Mouse (Mus musculus) ES-Bruce4 (cell line): Measurements from ENCODE around the gene Wrap53. TPM values are rescaled to one million over a fixed set of nuclear protein-coding genes. Genes with fewer than 3 reads are reported as not detected.

Experiments used
- H3K27ac ChIP-seq: 2 replicates; pipeline ENCODE4 v1.5.1; 2012; ENCODE audit warnings: low read length, inconsistent platforms; ENCODE audit not compliant: insufficient read depth
- H3K27me3 ChIP-seq: 2 replicates; pipeline ENCODE4 v1.6.1; 2012; ENCODE audit warnings: mild to moderate bottlenecking, low read length, inconsistent platforms; ENCODE audit not compliant: control insufficient read depth, poor library complexity, insufficient read depth, severe bottlenecking
- H3K36me3 ChIP-seq: 2 replicates; pipeline ENCODE4 v1.6.1; 2012; ENCODE audit warnings: inconsistent platforms, mild to moderate bottlenecking, low read length, moderate library complexity; ENCODE audit not compliant: control insufficient read depth, poor library complexity, insufficient read depth, severe bottlenecking
- H3K4me1 ChIP-seq: one replicate; pipeline ENCODE4 v1.8.1; 2011; ENCODE audit warnings: low read length; ENCODE audit not compliant: control insufficient read depth, insufficient read depth
- H3K4me3 ChIP-seq: 2 replicates; pipeline ENCODE4 v1.5.1; 2011; ENCODE audit warnings: low read depth, mild to moderate bottlenecking, low read length
- H3K9ac ChIP-seq: 2 replicates; pipeline ENCODE4 v1.6.1; 2012; ENCODE audit warnings: low read depth, mild to moderate bottlenecking, inconsistent platforms; ENCODE audit not compliant: poor library complexity, severe bottlenecking
- H3K9me3 ChIP-seq: replicated peaks from 2 replicates; pipeline ENCODE4 v1.6.1; 2012; ENCODE audit warnings: mild to moderate bottlenecking, low read length, inconsistent platforms; ENCODE audit not compliant: control insufficient read depth, poor library complexity, insufficient read depth, severe bottlenecking
- CTCF ChIP-seq: IDR thresholded peaks from one replicate; pipeline ENCODE4 v1.8.1; 2011; ENCODE audit warnings: low read depth, low read length
- EP300 ChIP-seq: IDR thresholded peaks from 2 replicates; pipeline ENCODE4 v1.6.1; 2011; ENCODE audit warnings: low read depth, low read length; ENCODE audit not compliant: insufficient read depth
- POLR2A ChIP-seq: IDR thresholded peaks from one replicate; pipeline ENCODE4 v1.8.1; 2011; ENCODE audit warnings: low read length; ENCODE audit not compliant: insufficient read depth
- polyA plus RNA-seq: library from polyadenylated mRNA; stranded (reverse); fragments of >200 nt; gene quantifications from 2 replicates; pipeline ENCODE4 v1.2.4, GENCODE M21; 2011; ENCODE audit warnings: low read depth; ENCODE audit not compliant: missing spikeins, insufficient read depth, insufficient read length

The Wrap53 gene
- polyA plus RNA-seq, 1 experiment, result 10.3 TPM

GRCm38 (mm10) chr11:69610899-69611298 lies 30.8 kb upstream of the Wrap53 start:
- no peak overlapping the region for H3K27ac ChIP-seq
- no peaks in the 10 kb centered on the region for H3K9me3 ChIP-seq
- H3K4me1 ChIP-seq, result peaks cover 3% of the 10 kb centered on the region
- no peaks in the 10 kb centered on the region for H3K27me3 ChIP-seq
- H3K4me3 ChIP-seq, result no peak overlapping the region
- no peaks in the 10 kb centered on the region for H3K36me3 ChIP-seq
- H3K9ac ChIP-seq, result no peak overlapping the region
- TF ChIP-seq CTCF, result no peak
- TF ChIP-seq EP300, result no peak
- TF ChIP-seq POLR2A, result no peak

- H3K9me3 ChIP-seq, result no peaks in the 10 kb centered on the region
- no peaks in the 10 kb centered on the region for H3K36me3 ChIP-seq
- H3K4me3 ChIP-seq, result no peak overlapping the region
- H3K27ac ChIP-seq, result no peak overlapping the region
- peaks cover 8% of the 10 kb centered on the region for H3K27me3 ChIP-seq
- no peak overlapping the region for H3K9ac ChIP-seq
- no peak for TF ChIP-seq POLR2A
- no peak for TF ChIP-seq EP300
- no peak for TF ChIP-seq CTCF
- peaks cover 3% of the 10 kb centered on the region for H3K4me1 ChIP-seq
Measured at GRCm38 (mm10) chr11:69609416-69609815, 29.4 kb upstream of the Wrap53 start.

GRCm38 (mm10) chr11:69608525-69608924 lies 28.5 kb upstream of the Wrap53 start:
- Histone ChIP-seq H3K9me3 (no peaks in the 10 kb centered on the region), H3K27ac (no peak overlapping the region), H3K4me3 (no peak overlapping the region), H3K9ac (no peak overlapping the region), H3K36me3 (no peaks in the 10 kb centered on the region), H3K27me3 (peaks cover 8% of the 10 kb centered on the region), H3K4me1 (peaks cover 1% of the 10 kb centered on the region)
- TF ChIP-seq POLR2A (no peak), EP300 (no peak), CTCF (no peak)

- Histone ChIP-seq H3K9me3 (no peaks in the 10 kb centered on the region), H3K4me3 (no peak overlapping the region), H3K27me3 (peaks cover 8% of the 10 kb centered on the region), H3K27ac (no peak overlapping the region), H3K4me1 (no peaks in the 10 kb centered on the region), H3K9ac (no peak overlapping the region), H3K36me3 (no peaks in the 10 kb centered on the region)
- TF ChIP-seq POLR2A, result no peak
- no peak for TF ChIP-seq EP300
- TF ChIP-seq CTCF, result no peak
Measured at GRCm38 (mm10) chr11:69606832-69607231, 26.8 kb upstream of the Wrap53 start.

- Histone ChIP-seq H3K27ac (no peak overlapping the region), H3K4me3 (0 out of 2 replicates have a peak overlapping the region, but pooled peaks have one; percentile 7), H3K4me1 (no peaks in the 10 kb centered on the region), H3K36me3 (no peaks in the 10 kb centered on the region), H3K27me3 (peaks cover 8% of the 10 kb centered on the region), H3K9me3 (no peaks in the 10 kb centered on the region), H3K9ac (peak overlapping the region; percentile 31; the same call in 1 of the 2 replicates)
- no peak for TF ChIP-seq CTCF
- TF ChIP-seq POLR2A, result no peak
- TF ChIP-seq EP300, result no peak
Measured at GRCm38 (mm10) chr11:69606491-69606795, 26.4 kb upstream of the Wrap53 start.

- H3K9ac ChIP-seq, result peak within 1 kb of the TSS; percentile 55
- peak; percentile 60; the same call in 1 of the 2 replicates for TF ChIP-seq EP300
- TF ChIP-seq CTCF, result no peak
- peak; percentile 93 for TF ChIP-seq POLR2A
- H3K36me3 ChIP-seq, result no peaks in the 10 kb centered on the region
- H3K4me1 ChIP-seq, result peaks cover under 1% of the 10 kb centered on the region
- H3K4me3 ChIP-seq, result peak within 1 kb of the TSS; percentile 69
- peaks cover 8% of the 10 kb centered on the region for H3K27me3 ChIP-seq
- no peak within 1 kb of the TSS for H3K27ac ChIP-seq
- no peaks in the 10 kb centered on the region for H3K9me3 ChIP-seq
Measured at GRCm38 (mm10) chr11:69605726-69606490, 25.9 kb upstream of the Wrap53 start, which contains the start of gene Atp1b2. Atp1b2 (minus strand) TSS chr11:69605942.
